Mouse (Mus musculus): ENCODE results near the gene Cdk2ap2. TPM values are rescaled to one million over a fixed set of nuclear protein-coding genes. Genes with fewer than 3 reads are reported as not detected.
A peak's percentile ranks its signal among the peaks of the same experiment; 100 is the strongest.
"Not testable (repeated sequence)": the region's sequence is repeated elsewhere in the genome, so short reads cannot be mapped to it uniquely, and the experiment has no call there.

Gene Cdk2ap2
- polyA plus RNA-seq, 1 experiment from 2014 or later, result 66.9 TPM

GRCm38 (mm10) chr19:4119716-4120487, 22.9 kb downstream of the Cdk2ap2 start:
- no peaks in the 10 kb centered on the region for H3K27me3 ChIP-seq
- H3K4me3 ChIP-seq (replicated peaks), result peak overlapping the region; percentile 47; the same call in 1 of the 2 replicates
- H3K36me3 ChIP-seq, result peaks cover 40% of the 10 kb centered on the region
- H3K9me3 ChIP-seq, result no peaks in the 10 kb centered on the region
- no peak overlapping the region for H3K4me2 ChIP-seq
- H3K9ac ChIP-seq (replicated peaks), result no peak overlapping the region
- no peak overlapping the region for H3K27ac ChIP-seq
- ATAC-seq (ENCODE audit: insufficient number of reproducible peaks, insufficient read depth, low FRiP score, low TSS enrichment, low read depth), result no peak
- WGBS, result 90% methylated on average over 6 of the region's 6 CpGs
- H3K4me1 ChIP-seq (replicated peaks), result peaks cover 16% of the 10 kb centered on the region

- ATAC-seq (ENCODE audit: insufficient number of reproducible peaks, insufficient read depth, low FRiP score, low TSS enrichment, low read depth), result no peak
- H3K4me3 ChIP-seq (replicated peaks), result peak overlapping the region; percentile 47
- H3K27me3 ChIP-seq, result no peaks in the 10 kb centered on the region
- H3K9me3 ChIP-seq, result no peaks in the 10 kb centered on the region
- H3K9ac ChIP-seq (replicated peaks), result peak overlapping the region; percentile 62; the same call in 1 of the 2 replicates
- H3K27ac ChIP-seq, result no peak overlapping the region
- WGBS, result 98% methylated on average over 2 of the region's 2 CpGs
- peak overlapping the region; percentile 54 for H3K4me2 ChIP-seq
- peaks cover 34% of the 10 kb centered on the region for H3K36me3 ChIP-seq
- peaks cover 20% of the 10 kb centered on the region for H3K4me1 ChIP-seq (replicated peaks)
Observed at GRCm38 (mm10) chr19:4120496-4120895, 23.5 kb downstream of the Cdk2ap2 start.

- H3K27ac ChIP-seq, result peak overlapping the region; percentile 82
- H3K4me2 ChIP-seq, result peak overlapping the region; percentile 54
- peak overlapping the region; percentile 62; the same call in 1 of the 2 replicates for H3K9ac ChIP-seq (replicated peaks)
- H3K27me3 ChIP-seq, result no peaks in the 10 kb centered on the region
- H3K4me3 ChIP-seq (replicated peaks), result peak overlapping the region; percentile 47
- WGBS, result 3% methylated on average over 38 of the region's 38 CpGs
- H3K36me3 ChIP-seq, result peaks cover 26% of the 10 kb centered on the region
- H3K9me3 ChIP-seq, result no peaks in the 10 kb centered on the region
- ATAC-seq (ENCODE audit: insufficient number of reproducible peaks, insufficient read depth, low FRiP score, low TSS enrichment, low read depth), result peak; percentile 63
- peaks cover 20% of the 10 kb centered on the region for H3K4me1 ChIP-seq (replicated peaks)
Observed at GRCm38 (mm10) chr19:4121097-4121805, 24.3 kb downstream of the Cdk2ap2 start.

GRCm38 (mm10) chr19:4121896-4122295, 24.9 kb downstream of the Cdk2ap2 start:
- peaks cover 20% of the 10 kb centered on the region for H3K36me3 ChIP-seq
- not testable (repeated sequence) for H3K27me3 ChIP-seq

GRCm38 (mm10) chr19:4122411-4123370, 25.7 kb downstream of the Cdk2ap2 start:
- H3K9me3 ChIP-seq, result no peaks in the 10 kb centered on the region
- H3K36me3 ChIP-seq, result peaks cover 17% of the 10 kb centered on the region
- no peak overlapping the region for H3K27ac ChIP-seq
- no peak overlapping the region for H3K4me2 ChIP-seq
- H3K4me3 ChIP-seq (replicated peaks), result no peak overlapping the region
- no peaks in the 10 kb centered on the region for H3K27me3 ChIP-seq
- peaks cover 33% of the 10 kb centered on the region for H3K4me1 ChIP-seq (replicated peaks)
- ATAC-seq (ENCODE audit: insufficient number of reproducible peaks, insufficient read depth, low FRiP score, low TSS enrichment, low read depth), result no peak
- H3K9ac ChIP-seq (replicated peaks), result no peak overlapping the region
- 88% methylated on average over 7 of the region's 7 CpGs for WGBS

More at GRCm38 (mm10) chr19:4121896-4122295, 24.9 kb downstream of the Cdk2ap2 start:
- Histone ChIP-seq H3K4me1 (replicated peaks) (peaks cover 26% of the 10 kb centered on the region), H3K4me2 (peak overlapping the region; percentile 0; the same call in 1 of the 2 replicates)
- not testable (repeated sequence) for H3K9ac ChIP-seq (replicated peaks); ATAC-seq (ENCODE audit: insufficient number of reproducible peaks, insufficient read depth, low FRiP score, low TSS enrichment, low read depth); H3K9me3 ChIP-seq; H3K4me3 ChIP-seq (replicated peaks); H3K27ac ChIP-seq
- WGBS, result 56% methylated on average over 6 of the region's 6 CpGs

- H3K4me1 ChIP-seq (replicated peaks), result peaks cover 33% of the 10 kb centered on the region
- no peak overlapping the region for H3K4me2 ChIP-seq
- H3K27ac ChIP-seq, result no peak overlapping the region
- 71% methylated on average over 4 of the region's 4 CpGs for WGBS
- no peak overlapping the region for H3K9ac ChIP-seq (replicated peaks)
- H3K27me3 ChIP-seq, result no peaks in the 10 kb centered on the region
- H3K36me3 ChIP-seq, result peaks cover 22% of the 10 kb centered on the region
- H3K9me3 ChIP-seq, result no peaks in the 10 kb centered on the region
- ATAC-seq (ENCODE audit: insufficient number of reproducible peaks, insufficient read depth, low FRiP score, low TSS enrichment, low read depth), result no peak
- H3K4me3 ChIP-seq (replicated peaks), result no peak overlapping the region
Observed at GRCm38 (mm10) chr19:4124432-4124831, 27.4 kb downstream of the Cdk2ap2 start.

- Histone ChIP-seq H3K4me2 (peak overlapping the region; percentile 78), H3K4me3 (replicated peaks) (peak overlapping the region; percentile 75), H3K4me1 (replicated peaks) (peaks cover 32% of the 10 kb centered on the region), H3K27ac (peak overlapping the region; percentile 64; the same call in 1 of the 2 replicates), H3K36me3 (peaks cover 30% of the 10 kb centered on the region), H3K9ac (replicated peaks) (peak overlapping the region; percentile 83)
- not testable (repeated sequence) for ATAC-seq (ENCODE audit: insufficient number of reproducible peaks, insufficient read depth, low FRiP score, low TSS enrichment, low read depth); H3K27me3 ChIP-seq; H3K9me3 ChIP-seq
- 4% methylated on average over 2 of the region's 4 CpGs for WGBS
Observed at GRCm38 (mm10) chr19:4125268-4125667, 28.3 kb downstream of the Cdk2ap2 start.

- H3K4me3 ChIP-seq (replicated peaks), result peak within 1 kb of the TSS; percentile 75
- H3K9me3 ChIP-seq, result no peaks in the 10 kb centered on the region
- H3K27ac ChIP-seq, result peak within 1 kb of the TSS; percentile 67
- peaks cover 24% of the 10 kb centered on the region for H3K4me1 ChIP-seq (replicated peaks)
- peak within 1 kb of the TSS; percentile 83 for H3K9ac ChIP-seq (replicated peaks)
- under 1% methylated on average over 64 of the region's 64 CpGs for WGBS
- peaks cover 38% of the 10 kb centered on the region for H3K36me3 ChIP-seq
- peak; percentile 96 for ATAC-seq (ENCODE audit: insufficient number of reproducible peaks, insufficient read depth, low FRiP score, low TSS enrichment, low read depth)
- peak within 1 kb of the TSS; percentile 78 for H3K4me2 ChIP-seq
- no peaks in the 10 kb centered on the region for H3K27me3 ChIP-seq
Observed at GRCm38 (mm10) chr19:4125741-4126696, 29.0 kb downstream of the Cdk2ap2 start, which contains the start of gene Aip. Gene Aip, minus strand, starts transcription at chr19:4125858.

GRCm38 (mm10) chr19:4126759-4127495, 29.9 kb downstream of the Cdk2ap2 start:
- H3K27ac ChIP-seq, result no peak overlapping the region
- WGBS, result 60% methylated on average over 7 of the region's 7 CpGs
- no peaks in the 10 kb centered on the region for H3K9me3 ChIP-seq
- H3K27me3 ChIP-seq, result no peaks in the 10 kb centered on the region
- H3K36me3 ChIP-seq, result peaks cover 47% of the 10 kb centered on the region
- peak overlapping the region; percentile 78 for H3K4me2 ChIP-seq
- H3K4me3 ChIP-seq (replicated peaks), result peak overlapping the region; percentile 75
- peaks cover 24% of the 10 kb centered on the region for H3K4me1 ChIP-seq (replicated peaks)
- ATAC-seq (ENCODE audit: insufficient number of reproducible peaks, insufficient read depth, low FRiP score, low TSS enrichment, low read depth), result no peak
- peak overlapping the region; percentile 83 for H3K9ac ChIP-seq (replicated peaks)
